Mouse (Mus musculus) cortical plate, adult 2 months (tissue): Measurements from ENCODE around the gene Msi1.

Experiments used
- CTCF ChIP-seq: fragments of 200-500 bp; IDR thresholded peaks from 2 replicates; pipeline ENCODE4 v1.5.1; 2011; ENCODE audit warnings: mild to moderate bottlenecking, control low read depth, low read length; ENCODE audit not compliant: insufficient read depth; ENCODE audit errors: extremely low read depth
- POLR2A ChIP-seq: fragments of 200-500 bp; IDR thresholded peaks from 2 replicates; pipeline ENCODE4 v1.6.1; 2011; ENCODE audit warnings: mild to moderate bottlenecking, low read length, control low read depth; ENCODE audit not compliant: insufficient read depth; ENCODE audit errors: extremely low read depth

GRCm38 (mm10) chr5:115497033-115497432, 67.6 kb downstream of the Msi1 start:
- no peak for TF ChIP-seq CTCF
- TF ChIP-seq POLR2A, result no peak
